Mouse (Mus musculus): ENCODE results near the gene Sult2b1. TPM values are rescaled to one million over a fixed set of nuclear protein-coding genes. Genes with fewer than 3 reads are reported as not detected.

The Sult2b1 gene
- total RNA-seq, 2 experiments from 2014 or later = 7.1 to 9.7 TPM

DNA sequence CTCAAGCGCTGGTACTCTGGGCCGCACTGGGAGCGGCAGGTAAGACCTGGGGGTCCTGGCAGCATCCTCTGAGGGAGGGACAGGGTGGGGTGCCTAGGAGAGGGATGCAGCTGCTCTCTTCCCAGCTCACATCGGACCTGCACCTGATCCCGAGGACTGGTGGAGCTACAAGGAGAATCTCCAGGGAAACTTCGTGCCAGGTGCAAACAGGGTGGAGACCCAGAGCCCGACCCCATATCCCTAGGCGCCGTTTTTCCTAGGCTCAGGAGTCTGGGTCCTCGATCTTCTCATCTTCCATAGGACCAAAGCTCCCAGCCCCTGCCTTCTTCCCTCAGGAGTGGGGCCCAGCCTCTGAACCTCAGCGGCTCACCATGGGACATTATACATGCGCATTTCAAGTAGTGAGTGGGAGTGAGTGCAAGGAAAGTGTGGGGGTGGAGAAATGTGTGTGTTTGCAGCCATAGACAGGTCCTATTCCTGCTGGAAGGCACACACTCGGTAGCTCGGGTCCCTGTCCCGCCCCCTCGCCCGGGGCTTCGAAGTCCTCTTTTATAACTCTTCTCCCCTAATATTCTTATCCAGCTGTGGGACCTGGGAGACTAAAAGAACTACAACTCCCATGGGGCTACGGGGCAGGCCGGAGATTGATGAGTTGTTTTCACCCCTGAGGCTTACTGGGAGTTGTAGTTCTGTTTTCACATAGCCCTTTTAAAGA, 84.0 kb downstream of the Sult2b1 start:
- peak overlapping the region; percentile 57 for H3K4me3 ChIP-seq
- TF ChIP-seq CTCF (conservative IDR thresholded peaks at IDR 0.05) = no peak
- H3K27ac ChIP-seq = peak overlapping the region; percentile 98
- peak; percentile 83 to 87 for DNase-seq (ENCODE audit: low spot score in 2 of 2)

GRCm38 (mm10) chr7:45699523-45700141, 84.8 kb downstream of the Sult2b1 start, which contains the start of gene Car11:
TSS of gene Car11 (plus strand) at chr7:45699843.
- peak within 1 kb of the TSS; percentile 98 for H3K27ac ChIP-seq
- DNase-seq (ENCODE audit: low spot score in 2 of 2) = no peak
- no peak for TF ChIP-seq CTCF (conservative IDR thresholded peaks at IDR 0.05)
- H3K4me3 ChIP-seq = peak within 1 kb of the TSS; percentile 57

- no peak for DNase-seq (ENCODE audit: low spot score in 2 of 2)
- Histone ChIP-seq H3K4me3 (no peak overlapping the region), H3K27ac (no peak overlapping the region)
- no peak for TF ChIP-seq CTCF (conservative IDR thresholded peaks at IDR 0.05)
Measured at GRCm38 (mm10) chr7:45697894-45698293, 86.6 kb downstream of the Sult2b1 start.

GRCm38 (mm10) chr7:45695098-45695497, 89.4 kb downstream of the Sult2b1 start:
- no peak for TF ChIP-seq CTCF (conservative IDR thresholded peaks at IDR 0.05)
- DNase-seq (ENCODE audit: low spot score in 2 of 2) = no peak
- H3K27ac ChIP-seq = no peak overlapping the region
- no peak overlapping the region for H3K4me3 ChIP-seq

GRCm38 (mm10) chr7:45693921-45694591, 90.4 kb downstream of the Sult2b1 start, which contains the start of gene Sec1:
TSS of gene Sec1 (minus strand) at chr7:45694402.
- no peak for DNase-seq (ENCODE audit: low spot score in 2 of 2)
- TF ChIP-seq CTCF (conservative IDR thresholded peaks at IDR 0.05) = no peak
- Histone ChIP-seq H3K4me3 (no peak within 1 kb of the TSS), H3K27ac (no peak within 1 kb of the TSS)

GRCm38 (mm10) chr7:45692364-45692763, 92.1 kb downstream of the Sult2b1 start:
- no peak overlapping the region for H3K4me3 ChIP-seq
- TF ChIP-seq CTCF (conservative IDR thresholded peaks at IDR 0.05) = no peak
- H3K27ac ChIP-seq = no peak overlapping the region
- DNase-seq (ENCODE audit: low spot score in 2 of 2) = no peak

DNA sequence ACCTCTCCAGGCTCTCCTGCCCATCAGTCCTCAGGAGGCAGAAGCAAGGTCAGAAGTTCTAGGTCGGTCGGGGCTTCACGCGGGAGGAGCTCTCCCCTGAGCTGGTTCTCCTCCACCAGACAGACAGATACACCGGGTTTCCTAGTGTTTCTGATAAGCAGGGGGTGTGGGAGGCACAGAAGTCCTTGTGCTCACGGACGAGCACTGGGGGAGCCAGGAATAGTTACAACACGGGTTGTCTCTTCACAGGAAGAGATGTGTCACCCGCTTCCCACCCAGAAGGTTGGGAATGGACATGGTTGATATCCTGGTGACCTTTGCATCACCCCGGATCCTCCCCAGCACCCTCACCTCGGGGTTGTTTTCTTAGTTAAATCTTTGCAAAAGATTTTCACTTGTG, 94.7 kb downstream of the Sult2b1 start:
- no peak for DNase-seq (ENCODE audit: low spot score in 2 of 2)
- Histone ChIP-seq H3K4me3 (no peak overlapping the region), H3K27ac (no peak overlapping the region)
- TF ChIP-seq CTCF (conservative IDR thresholded peaks at IDR 0.05) = no peak

DNA sequence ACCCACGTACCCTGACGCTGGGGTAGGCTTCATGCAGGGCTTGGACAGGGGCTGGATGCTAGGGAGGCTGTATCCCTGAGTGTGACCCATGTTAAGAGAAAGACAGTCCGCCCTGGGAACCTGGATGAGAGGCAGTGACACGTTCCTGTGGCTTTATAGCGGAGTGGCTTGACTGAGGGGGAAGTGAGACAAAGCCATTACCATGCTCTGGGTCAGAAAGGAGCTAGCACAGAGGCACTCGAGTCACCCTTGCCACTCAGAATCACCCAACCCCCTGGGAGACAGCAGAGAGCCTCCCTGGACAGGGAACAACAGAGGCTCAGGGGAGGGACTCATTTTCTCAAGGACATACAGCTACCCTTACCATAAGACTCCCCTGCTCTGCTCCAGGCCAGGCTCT, 95.4 kb downstream of the Sult2b1 start:
- TF ChIP-seq CTCF (conservative IDR thresholded peaks at IDR 0.05) = no peak
- DNase-seq (ENCODE audit: low spot score in 2 of 2) = no peak
- no peak overlapping the region for H3K27ac ChIP-seq
- H3K4me3 ChIP-seq = no peak overlapping the region

- no peak overlapping the region for H3K4me3 ChIP-seq
- H3K27ac ChIP-seq = no peak overlapping the region
- TF ChIP-seq CTCF (conservative IDR thresholded peaks at IDR 0.05) = no peak
- no peak for DNase-seq (ENCODE audit: low spot score in 2 of 2)
Measured at GRCm38 (mm10) chr7:45686841-45687240, 97.6 kb downstream of the Sult2b1 start.

- TF ChIP-seq CTCF (conservative IDR thresholded peaks at IDR 0.05) = no peak
- H3K4me3 ChIP-seq = no peak overlapping the region
- H3K27ac ChIP-seq = peak overlapping the region; percentile 46; the same call in 1 of the 2 replicates
- no peak for DNase-seq (ENCODE audit: low spot score in 2 of 2)
Measured at GRCm38 (mm10) chr7:45685811-45686210, 98.7 kb downstream of the Sult2b1 start.

DNA sequence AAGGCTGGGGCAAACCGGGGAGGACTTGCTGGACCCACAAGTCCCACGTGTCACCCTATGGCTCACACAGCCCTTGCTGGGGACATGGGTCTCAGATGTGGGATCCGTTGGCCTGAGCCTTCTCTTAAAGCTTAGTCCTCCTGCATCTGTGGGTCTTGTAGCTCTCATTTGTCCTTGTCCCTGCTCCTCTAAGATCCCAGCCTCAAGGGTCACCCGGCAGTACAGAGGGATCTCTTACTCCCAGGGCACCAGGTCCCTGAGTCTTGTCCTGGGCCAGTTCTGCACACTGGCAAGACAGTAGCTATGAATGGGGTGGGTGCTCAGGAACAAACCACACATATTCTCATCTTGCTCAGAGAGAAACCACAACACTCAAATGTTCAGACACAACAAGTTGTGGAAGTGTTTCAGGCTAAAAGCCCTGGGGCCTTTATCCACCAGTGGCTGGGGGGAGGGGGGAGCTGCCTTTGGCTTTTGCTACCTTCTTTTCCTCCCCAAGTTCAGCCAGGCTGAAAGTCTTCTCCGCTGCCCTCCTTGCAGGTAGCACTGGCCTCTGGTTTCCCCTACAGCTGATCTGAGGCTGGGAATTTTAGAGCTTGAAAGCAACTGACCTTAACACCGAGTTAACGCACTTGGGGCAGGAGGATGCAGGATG, 100.9 kb downstream of the Sult2b1 start, which contains the start of gene Ntn5:
Gene Ntn5 (plus strand): TSS at position 627 of the 655 bp plus-strand sequence.
- H3K27ac ChIP-seq = peak within 1 kb of the TSS; percentile 84
- peak within 1 kb of the TSS; percentile 1; the same call in 1 of the 2 replicates for H3K4me3 ChIP-seq
- no peak for TF ChIP-seq CTCF (conservative IDR thresholded peaks at IDR 0.05)
- no peak for DNase-seq (ENCODE audit: low spot score in 2 of 2)
